Mouse (Mus musculus): Measurements from ENCODE around the gene Gm26602.

Gm26602 gene

GRCm38 (mm10) chr10:79910556-79910955, at the start of gene Gm26602:
Gm26602 (plus strand) TSS chr10:79910856.
- no peak for DNase-seq (ENCODE audit: inconsistent ontology term)

DNA sequence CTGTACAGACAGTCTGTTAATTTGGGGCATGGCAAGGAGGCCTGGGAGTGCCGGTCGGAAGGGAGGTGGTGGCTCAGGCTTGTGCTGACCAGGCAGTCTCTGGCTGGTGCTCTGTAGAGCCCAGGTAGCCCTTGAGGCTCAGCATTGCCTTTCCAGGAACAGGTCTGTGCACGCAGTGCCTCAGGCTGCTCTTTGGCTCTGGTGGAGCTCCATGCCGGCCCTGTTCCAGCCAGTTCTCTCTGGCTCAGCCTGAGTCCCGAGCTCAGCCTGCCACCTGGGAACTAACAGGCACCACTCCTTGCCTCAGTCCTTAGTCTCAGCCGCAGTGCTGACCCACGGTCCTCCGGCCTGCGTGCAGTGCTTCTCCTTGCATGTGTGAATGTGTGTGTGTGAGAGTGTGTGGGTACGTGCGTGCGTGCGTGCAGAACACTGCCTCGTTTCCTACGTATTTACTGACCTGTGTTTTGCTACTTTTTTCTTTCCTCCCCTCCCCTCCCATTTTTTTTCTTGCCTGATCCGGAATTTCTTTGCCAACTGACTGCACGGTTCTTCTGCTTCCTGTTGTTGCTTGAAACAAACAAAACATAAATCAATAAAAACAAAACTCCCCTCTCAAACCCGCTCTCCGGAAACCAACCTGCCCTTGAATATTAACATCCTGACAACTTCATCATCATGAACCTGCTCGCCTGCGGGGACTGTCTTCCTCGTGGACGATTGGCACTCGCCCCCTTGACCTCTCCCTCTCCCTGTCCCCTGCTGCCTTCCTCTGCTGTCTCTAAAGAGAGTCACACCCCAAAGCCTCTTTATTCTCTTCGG, 49.2 kb upstream of the Gm26602 start:
- no peak for DNase-seq (ENCODE audit: inconsistent ontology term)

- DNase-seq (ENCODE audit: inconsistent ontology term): no peak
Measured at GRCm38 (mm10) chr10:79862049-79862788, 48.4 kb upstream of the Gm26602 start.

DNA sequence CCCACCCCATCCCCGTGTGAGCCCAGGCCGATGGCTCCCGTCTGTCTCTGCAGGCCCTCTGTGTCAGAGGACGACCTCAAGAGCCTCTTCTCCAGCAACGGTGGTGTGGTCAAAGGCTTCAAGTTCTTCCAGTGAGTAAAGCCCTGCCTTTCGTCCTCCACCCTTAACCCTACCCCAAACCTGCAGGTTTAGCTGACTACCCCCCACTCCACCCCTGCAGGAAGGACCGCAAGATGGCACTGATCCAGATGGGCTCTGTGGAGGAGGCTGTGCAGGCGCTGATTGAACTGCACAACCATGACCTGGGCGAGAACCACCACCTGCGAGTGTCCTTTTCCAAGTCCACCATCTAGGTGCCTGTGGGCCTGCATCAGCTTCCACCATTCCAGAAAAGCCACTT, 47.7 kb upstream of the Gm26602 start:
- no peak for DNase-seq (ENCODE audit: inconsistent ontology term)

DNA sequence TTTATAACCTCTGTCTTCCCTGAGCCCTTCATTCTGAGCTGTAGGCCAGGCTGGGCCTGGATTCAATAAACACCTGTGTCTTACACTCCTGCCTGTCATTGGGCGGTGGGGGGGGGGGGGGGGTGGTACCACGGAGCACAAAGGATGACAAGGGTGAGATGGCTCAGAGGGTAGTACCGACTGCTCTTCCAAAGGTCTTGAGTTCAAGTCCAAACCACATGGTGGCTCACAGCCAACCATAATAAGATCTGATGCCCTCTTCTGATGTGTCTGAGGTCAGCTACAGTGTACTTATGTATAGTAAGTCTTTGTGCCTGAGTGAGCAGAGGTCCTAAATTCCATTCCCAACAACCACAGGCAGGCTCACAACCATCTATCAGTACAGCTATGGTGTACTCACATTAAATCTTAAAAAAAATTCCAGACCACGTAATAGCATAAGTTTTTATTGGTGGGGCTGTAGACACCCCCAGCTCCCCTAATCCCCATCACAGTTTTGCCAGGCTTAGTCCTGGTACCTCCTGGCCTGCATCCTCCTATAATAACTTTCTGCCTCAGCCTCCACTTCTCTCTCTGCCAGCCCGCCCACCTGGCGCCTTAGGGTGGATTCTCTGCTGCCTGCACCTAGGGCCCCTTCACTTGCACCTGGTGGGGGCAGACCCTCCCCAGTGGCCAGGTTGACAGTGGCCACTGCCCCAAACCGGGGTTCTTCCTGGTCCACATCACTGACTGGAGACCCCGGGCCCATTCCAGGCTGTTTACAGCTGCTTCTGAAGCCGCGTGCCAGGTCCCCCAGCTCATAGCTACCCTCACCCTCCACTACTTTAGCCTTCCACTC, 46.1 kb upstream of the Gm26602 start:
- DNase-seq (ENCODE audit: inconsistent ontology term): no peak

- DNase-seq (ENCODE audit: inconsistent ontology term): no peak
Measured at GRCm38 (mm10) chr10:79865189-79865601, 45.5 kb upstream of the Gm26602 start.

- no peak for DNase-seq (ENCODE audit: inconsistent ontology term)
Measured at GRCm38 (mm10) chr10:79865801-79866295, 44.8 kb upstream of the Gm26602 start.

DNA sequence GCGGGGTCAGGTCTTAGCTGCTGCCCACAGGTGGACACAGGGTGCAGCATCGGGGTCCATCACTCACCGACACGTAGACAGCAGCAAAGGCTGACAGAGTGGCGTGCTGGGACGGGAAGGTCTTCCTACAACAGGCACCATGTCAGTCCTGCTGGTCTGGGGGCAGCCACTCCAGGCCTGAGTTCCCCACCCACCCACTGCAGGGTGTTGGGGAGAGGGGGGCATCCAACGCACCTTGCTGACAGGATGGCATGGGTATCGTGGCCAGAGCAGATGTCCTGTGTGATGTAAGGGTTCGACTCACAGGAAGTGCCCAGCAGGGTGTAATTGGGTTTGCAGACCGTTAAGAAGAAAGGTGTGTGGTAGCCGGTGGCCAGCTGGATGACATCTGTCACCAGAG, 44.1 kb upstream of the Gm26602 start:
- DNase-seq (ENCODE audit: inconsistent ontology term): no peak

- DNase-seq (ENCODE audit: inconsistent ontology term): no peak
Measured at GRCm38 (mm10) chr10:79871845-79872244, 38.8 kb upstream of the Gm26602 start.

DNA sequence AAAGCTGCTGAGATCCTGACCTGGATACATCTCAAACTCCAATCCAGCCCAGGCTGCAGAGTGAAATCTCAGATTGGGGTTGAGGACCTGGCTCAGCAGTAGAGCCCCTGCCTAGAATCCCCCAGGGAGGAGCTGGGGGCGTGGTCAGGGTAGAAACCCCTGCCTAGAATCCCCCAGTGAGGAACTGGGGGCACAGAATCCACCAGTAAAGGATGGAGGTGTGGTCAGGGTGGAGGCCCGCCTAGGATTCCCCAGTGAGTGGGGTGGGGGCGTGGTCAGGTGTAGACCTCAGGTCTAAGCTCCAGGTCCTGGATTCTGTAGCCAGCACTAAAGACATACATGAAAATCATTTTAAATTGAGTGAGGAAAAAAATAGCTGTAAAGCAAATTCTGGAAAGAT, 37.8 kb upstream of the Gm26602 start:
- no peak for DNase-seq (ENCODE audit: inconsistent ontology term)

DNA sequence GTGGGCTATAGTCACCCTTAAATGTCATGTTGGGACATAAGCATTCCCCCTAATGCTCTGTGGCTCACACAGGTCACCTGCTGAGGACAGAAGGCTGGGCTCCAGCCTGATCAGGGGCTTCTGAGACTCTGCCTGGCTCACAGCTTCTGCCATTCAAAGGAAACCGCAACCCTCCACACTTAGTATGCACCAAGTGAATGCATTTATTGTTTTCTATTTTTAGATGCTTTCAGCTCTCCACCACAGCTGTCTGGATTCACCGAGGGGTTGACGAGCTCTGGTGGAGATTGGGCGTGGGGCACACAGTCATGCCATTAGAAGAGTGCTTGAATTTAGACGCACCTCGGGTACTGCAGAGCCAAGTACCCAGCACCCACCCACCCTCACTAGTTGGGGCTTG, 37.3 kb upstream of the Gm26602 start:
- peak; percentile 40 for DNase-seq (ENCODE audit: inconsistent ontology term)

DNA sequence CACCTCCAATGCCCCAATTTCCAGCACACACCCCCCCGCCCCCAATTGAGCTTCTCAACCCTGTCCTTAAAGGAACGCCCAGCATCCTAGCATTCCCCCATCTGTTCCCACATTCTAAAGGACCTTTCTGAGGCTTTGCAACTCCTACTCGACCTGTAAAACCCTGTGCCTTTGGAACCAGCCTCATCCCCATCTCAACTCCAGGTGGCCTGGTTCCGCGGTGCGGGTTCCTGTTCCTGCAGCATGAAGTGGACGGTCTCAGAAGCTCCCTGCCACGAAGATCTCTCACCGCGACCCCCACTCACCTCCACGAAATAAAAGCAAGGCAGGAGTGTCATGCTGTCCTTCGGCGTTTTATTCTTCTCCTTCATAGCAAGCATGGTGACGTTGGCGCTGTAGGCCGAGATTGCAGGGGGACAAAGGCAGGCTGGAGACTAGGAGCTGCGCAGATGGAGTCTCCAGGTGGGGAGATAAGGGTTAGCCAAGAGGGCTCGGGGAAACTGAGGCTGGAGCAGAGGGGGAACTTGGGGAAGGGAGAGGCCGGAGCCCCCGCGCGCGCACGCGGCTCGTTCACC, 36.9 kb upstream of the Gm26602 start:
- DNase-seq (ENCODE audit: inconsistent ontology term): no peak

GRCm38 (mm10) chr10:79874290-79874862, 36.3 kb upstream of the Gm26602 start, which contains the start of the genes Prtn3 and Plppr3:
Prtn3 (plus strand) TSS chr10:79874476.
Plppr3 (minus strand) TSS chr10:79874634.
- DNase-seq (ENCODE audit: inconsistent ontology term): peak; percentile 51

DNA sequence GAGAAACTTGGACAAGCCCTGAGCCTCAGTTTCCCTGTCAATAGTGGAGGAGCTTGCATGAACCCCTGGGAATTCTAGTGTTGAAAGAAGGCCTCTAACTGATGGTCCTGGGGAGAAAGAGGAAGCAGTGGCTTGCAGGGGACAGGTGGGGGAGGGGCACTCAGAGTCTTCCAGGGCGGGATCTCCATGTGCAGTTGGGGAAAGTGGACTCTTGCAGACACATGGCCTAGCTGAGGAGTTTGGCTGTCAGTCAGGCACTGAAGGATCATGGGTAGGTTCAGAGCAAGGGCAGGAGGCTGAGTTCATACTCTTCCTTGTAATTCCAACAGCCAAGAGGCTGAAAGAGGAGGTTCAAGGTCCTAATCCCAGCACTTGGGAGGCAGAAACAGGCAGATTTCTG, 33.5 kb upstream of the Gm26602 start:
- no peak for DNase-seq (ENCODE audit: inconsistent ontology term)

GRCm38 (mm10) chr10:79877757-79878156, 32.9 kb upstream of the Gm26602 start:
- peak; percentile 75 for DNase-seq (ENCODE audit: inconsistent ontology term)

DNA sequence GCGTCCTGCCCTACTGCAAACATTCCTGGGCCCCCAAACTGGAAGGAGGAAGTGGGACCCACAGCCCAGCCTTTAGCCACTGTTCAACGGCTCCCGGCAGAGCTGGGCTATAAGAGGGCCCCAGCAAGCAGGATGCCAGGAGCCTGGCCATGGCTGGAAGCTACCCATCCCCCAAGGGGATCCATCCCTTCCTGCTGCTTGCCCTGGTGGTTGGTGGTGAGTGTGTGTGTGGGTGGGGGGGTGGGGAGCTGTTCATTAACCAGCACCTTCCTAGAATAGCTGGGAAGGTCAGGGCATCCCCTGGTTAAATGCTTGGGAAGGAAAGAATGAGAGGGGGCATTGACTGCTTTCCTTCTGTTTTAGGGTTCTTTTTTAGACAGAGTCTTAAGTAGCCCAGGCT, 31.1 kb upstream of the Gm26602 start:
- no peak for DNase-seq (ENCODE audit: inconsistent ontology term)

- DNase-seq (ENCODE audit: inconsistent ontology term): no peak
Measured at GRCm38 (mm10) chr10:79880721-79881120, 29.9 kb upstream of the Gm26602 start.

GRCm38 (mm10) chr10:79881981-79882380, 28.7 kb upstream of the Gm26602 start:
- no peak for DNase-seq (ENCODE audit: inconsistent ontology term)

GRCm38 (mm10) chr10:79883297-79884084, 27.2 kb upstream of the Gm26602 start:
- peak; percentile 62 for DNase-seq (ENCODE audit: inconsistent ontology term)

- DNase-seq (ENCODE audit: inconsistent ontology term): peak; percentile 29
Measured at GRCm38 (mm10) chr10:79884446-79884845, 26.2 kb upstream of the Gm26602 start.

Data from Muller cell, postnatal 12 days (primary cell).